Mouse (Mus musculus) kidney, embryonic 14.5 days (tissue): ENCODE measurements around the gene Rad51b. TPM values are rescaled to one million over a fixed set of nuclear protein-coding genes. Genes with fewer than 3 reads are reported as not detected.

Source experiments
- ATAC-seq: fragments of 200-750 bp; cut with Nextera tagmentation; 2 replicates; pipeline ENCODE4 v1.8.0; 2017; ENCODE audit warnings: moderate number of reproducible peaks, mild to moderate bottlenecking, moderate TSS enrichment, moderate library complexity; ENCODE audit not compliant: low FRiP score, low TSS enrichment
- H3K27ac ChIP-seq: fragments of 300-500 bp; sonication (generic); 2 replicates; pipeline ENCODE4 v1.5.1; 2014; ENCODE audit warnings: low read depth, mild to moderate bottlenecking, low read length, moderate library complexity, mixed read lengths
- H3K27me3 ChIP-seq: fragments of 300-500 bp; sonication (generic); 2 replicates; pipeline ENCODE4 v1.6.1; 2014; ENCODE audit warnings: mild to moderate bottlenecking, low read length; ENCODE audit not compliant: control insufficient read depth, insufficient read depth
- H3K36me3 ChIP-seq: fragments of 300-500 bp; sonication (generic); 2 replicates; pipeline ENCODE4 v1.6.1; 2014; ENCODE audit warnings: low read length, mixed read lengths; ENCODE audit not compliant: control insufficient read depth, insufficient read depth
- H3K4me1 ChIP-seq: fragments of 300-500 bp; sonication (generic); 2 replicates; pipeline ENCODE4 v1.6.1; 2014; ENCODE audit warnings: low read length, mixed read lengths; ENCODE audit not compliant: control insufficient read depth, insufficient read depth
- H3K4me2 ChIP-seq: fragments of 300-500 bp; sonication (generic); replicated peaks from 2 replicates; pipeline ENCODE4 v1.6.1; 2014; ENCODE audit warnings: low read depth, mild to moderate bottlenecking, low read length
- H3K4me3 ChIP-seq: fragments of 300-500 bp; sonication (generic); 2 replicates; pipeline ENCODE4 v1.5.1; 2014; ENCODE audit warnings: mild to moderate bottlenecking, low read length
- H3K9ac ChIP-seq: fragments of 300-500 bp; sonication (generic); 2 replicates; pipeline ENCODE4 v1.6.1; 2014; ENCODE audit warnings: low read depth, mild to moderate bottlenecking, low read length, moderate library complexity
- H3K9me3 ChIP-seq: fragments of 300-500 bp; sonication (generic); 2 replicates; pipeline ENCODE4 v1.6.1; 2016; ENCODE audit warnings: low read length; ENCODE audit not compliant: control insufficient read depth
- WGBS: fragments of 180-500 bp; shearing (Covaris S2); extraction: QIAGEN DNeasy Blood & Tissue Kit; methylation state at CpG from one replicate; pipeline ENCODE4 v1.1.7; 2014; 5-methylcytosine and 5-hydroxymethylcytosine counted together
- polyA plus RNA-seq: library from polyadenylated mRNA; unstranded; fragments of >200 nt; fragmentation: Nextera tagmentation; extraction: Ambion mirVana; gene quantifications from 2 replicates; pipeline ENCODE4 v1.2.1, GENCODE M21; 2014

Gene Rad51b
- polyA plus RNA-seq, 1 experiment from 2014 or later = 7.2 TPM

DNA sequence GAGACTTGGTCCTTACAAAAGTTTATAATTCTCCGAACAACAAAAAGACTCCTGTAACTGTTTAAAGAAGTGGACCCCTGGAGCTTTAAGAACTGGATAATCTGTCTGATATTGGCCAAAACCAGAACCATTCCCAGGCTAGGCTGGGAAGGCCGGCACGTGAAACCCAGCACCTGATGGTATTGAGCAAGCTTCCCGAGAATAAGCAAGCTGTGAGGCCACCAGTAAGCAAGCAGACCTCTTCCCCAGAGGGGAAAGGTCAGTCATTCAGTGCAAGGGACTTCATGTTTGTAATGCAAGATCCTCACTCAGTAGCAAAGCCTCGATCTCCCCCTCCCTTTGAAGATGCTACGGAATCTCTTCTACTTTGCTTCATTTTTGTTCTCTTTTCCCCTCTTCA, 4.2 kb upstream of the Rad51b start:
- H3K9ac ChIP-seq = no peak overlapping the region
- whole genome bisulfite sequencing = 82% methylated on average over 6 of the region's 6 CpGs
- no peak overlapping the region for H3K4me2 ChIP-seq
- H3K4me3 ChIP-seq = no peak overlapping the region
- no peak overlapping the region for H3K27ac ChIP-seq
- H3K4me1 ChIP-seq = 0 out of 2 replicates have a peak, but pooled peaks cover 3% of the 10 kb centered on the region
- H3K36me3 ChIP-seq = peaks cover 27% of the 10 kb centered on the region
- no peak for ATAC-seq
- H3K9me3 ChIP-seq = no peaks in the 10 kb centered on the region
- no peaks in the 10 kb centered on the region for H3K27me3 ChIP-seq

DNA sequence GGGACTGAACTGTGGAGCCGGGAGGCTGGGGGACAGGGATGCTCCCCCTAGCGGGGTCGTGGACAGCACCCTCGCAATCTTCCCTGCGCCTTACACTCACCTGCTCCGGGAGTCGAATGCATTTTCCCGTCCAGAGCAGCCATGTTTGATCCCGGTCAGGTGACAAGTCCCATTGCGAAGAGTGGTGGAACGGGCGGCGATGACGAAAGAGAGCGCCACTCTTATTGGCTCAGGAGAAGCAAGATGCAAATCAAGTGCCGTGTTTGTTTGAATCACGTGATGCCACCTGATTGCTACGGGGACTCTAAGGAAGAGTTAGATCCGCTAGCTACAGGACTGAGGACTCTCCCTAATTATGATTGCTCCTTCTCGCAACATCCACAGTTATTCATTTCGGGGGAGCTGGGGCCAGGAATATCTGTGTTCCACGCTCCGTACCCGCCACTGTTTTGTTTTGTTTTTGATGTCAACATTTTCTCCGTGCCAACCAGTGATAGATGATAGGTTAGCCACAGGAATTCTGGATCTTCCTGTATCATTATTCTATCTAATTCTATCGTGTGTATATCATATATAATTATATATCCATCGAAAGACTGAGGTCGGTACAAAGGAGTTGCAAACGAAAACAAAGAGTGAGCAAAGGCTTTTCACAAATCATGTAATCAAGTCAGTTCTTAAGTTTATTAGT, 811 bp upstream of the Rad51b start, which contains the start of gene Zfyve26:
Zfyve26 (minus strand) TSS at position 179 of the 691 bp plus-strand sequence.
- peaks cover 8% of the 10 kb centered on the region; the same call in 1 of the 2 replicates for H3K36me3 ChIP-seq
- H3K4me2 ChIP-seq = peak within 1 kb of the TSS; percentile 74
- H3K27me3 ChIP-seq = no peaks in the 10 kb centered on the region
- WGBS = under 1% methylated on average over 29 of the region's 29 CpGs
- H3K27ac ChIP-seq = peak within 1 kb of the TSS; percentile 51; the same call in 1 of the 2 replicates
- peak within 1 kb of the TSS; percentile 79 for H3K4me3 ChIP-seq
- H3K4me1 ChIP-seq = 0 out of 2 replicates have a peak, but pooled peaks cover 3% of the 10 kb centered on the region
- H3K9ac ChIP-seq = peak within 1 kb of the TSS; percentile 76
- peak; percentile 97 for ATAC-seq
- no peaks in the 10 kb centered on the region for H3K9me3 ChIP-seq

- no peak for ATAC-seq
- H3K36me3 ChIP-seq = no peaks in the 10 kb centered on the region
- no peak overlapping the region for H3K27ac ChIP-seq
- no peaks in the 10 kb centered on the region for H3K27me3 ChIP-seq
- H3K9me3 ChIP-seq = no peaks in the 10 kb centered on the region
- H3K4me2 ChIP-seq = peak overlapping the region; percentile 81
- WGBS = 15% methylated on average over 15 of the region's 15 CpGs
- H3K4me3 ChIP-seq = peak overlapping the region; percentile 79
- 0 out of 2 replicates have a peak, but pooled peaks cover 3% of the 10 kb centered on the region for H3K4me1 ChIP-seq
- H3K9ac ChIP-seq = peak overlapping the region; percentile 68; the same call in 1 of the 2 replicates
Measured at GRCm38 (mm10) chr12:79297884-79298636, 978 bp downstream of the Rad51b start.

- ATAC-seq = no peak
- no peak overlapping the region for H3K4me2 ChIP-seq
- no peak overlapping the region for H3K9ac ChIP-seq
- H3K4me1 ChIP-seq = no peaks in the 10 kb centered on the region
- H3K9me3 ChIP-seq = no peaks in the 10 kb centered on the region
- no peak overlapping the region for H3K4me3 ChIP-seq
- no peaks in the 10 kb centered on the region for H3K36me3 ChIP-seq
- H3K27me3 ChIP-seq = no peaks in the 10 kb centered on the region
- no peak overlapping the region for H3K27ac ChIP-seq
- 79% methylated on average over 9 of the region's 9 CpGs for WGBS
Measured at GRCm38 (mm10) chr12:79301802-79302201, 4.7 kb downstream of the Rad51b start.

GRCm38 (mm10) chr12:79305131-79305530, 8.0 kb downstream of the Rad51b start:
- no peak for ATAC-seq
- Histone ChIP-seq H3K27ac (peak overlapping the region; percentile 14; the same call in 1 of the 2 replicates), H3K27me3 (no peaks in the 10 kb centered on the region)

GRCm38 (mm10) chr12:79306013-79306412, 8.9 kb downstream of the Rad51b start:
- H3K4me3 ChIP-seq = no peak overlapping the region
- no peaks in the 10 kb centered on the region for H3K4me1 ChIP-seq
- no peak overlapping the region for H3K4me2 ChIP-seq
- WGBS = 25% methylated on average over 4 of the region's 4 CpGs
- no peaks in the 10 kb centered on the region for H3K9me3 ChIP-seq
- ATAC-seq = peak; percentile 88
- no peaks in the 10 kb centered on the region for H3K27me3 ChIP-seq
- H3K27ac ChIP-seq = peak overlapping the region; percentile 62; the same call in 1 of the 2 replicates
- H3K9ac ChIP-seq = no peak overlapping the region
- no peaks in the 10 kb centered on the region for H3K36me3 ChIP-seq

More at GRCm38 (mm10) chr12:79305131-79305530, 8.0 kb downstream of the Rad51b start:
- WGBS = 67% methylated on average over 1 of the region's 1 CpGs
- Histone ChIP-seq H3K4me1 (no peaks in the 10 kb centered on the region), H3K9me3 (no peaks in the 10 kb centered on the region), H3K4me2 (no peak overlapping the region), H3K36me3 (no peaks in the 10 kb centered on the region), H3K9ac (no peak overlapping the region), H3K4me3 (no peak overlapping the region)

- no peaks in the 10 kb centered on the region for H3K36me3 ChIP-seq
- no peak overlapping the region for H3K9ac ChIP-seq
- H3K4me3 ChIP-seq = no peak overlapping the region
- H3K27me3 ChIP-seq = no peaks in the 10 kb centered on the region
- no peaks in the 10 kb centered on the region for H3K4me1 ChIP-seq
- no peak overlapping the region for H3K4me2 ChIP-seq
- H3K27ac ChIP-seq = no peak overlapping the region
- 82% methylated on average over 4 of the region's 4 CpGs for WGBS
- no peaks in the 10 kb centered on the region for H3K9me3 ChIP-seq
- no peak for ATAC-seq
Measured at GRCm38 (mm10) chr12:79313721-79314120, 16.6 kb downstream of the Rad51b start.

DNA sequence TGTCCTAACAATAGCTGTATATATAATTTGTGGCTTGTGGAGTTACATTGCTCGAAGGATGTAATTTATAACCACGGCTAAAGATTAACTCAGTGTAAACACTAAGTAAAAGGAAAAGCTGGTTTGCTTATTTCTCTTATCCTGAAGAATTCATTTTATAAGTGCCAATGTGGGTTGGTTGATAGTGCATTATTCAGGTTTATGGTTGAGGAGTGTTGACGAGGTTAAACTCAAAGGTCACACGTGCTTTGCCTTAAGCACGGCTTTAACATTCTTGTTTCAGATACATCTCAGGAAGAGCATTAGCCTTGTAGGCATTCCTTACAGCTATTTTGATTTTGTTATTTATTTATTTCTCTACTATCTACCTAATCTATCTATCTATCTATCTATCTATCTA, 20.3 kb downstream of the Rad51b start:
- no peaks in the 10 kb centered on the region for H3K27me3 ChIP-seq
- H3K36me3 ChIP-seq = no peaks in the 10 kb centered on the region
- no peak overlapping the region for H3K27ac ChIP-seq
- no peak overlapping the region for H3K4me3 ChIP-seq
- ATAC-seq = peak; percentile 46; the same call in 1 of the 2 replicates
- 52% methylated on average over 5 of the region's 5 CpGs for WGBS
- H3K4me1 ChIP-seq = no peaks in the 10 kb centered on the region
- no peak overlapping the region for H3K9ac ChIP-seq
- H3K9me3 ChIP-seq = no peaks in the 10 kb centered on the region
- no peak overlapping the region for H3K4me2 ChIP-seq

- Histone ChIP-seq H3K36me3 (no peaks in the 10 kb centered on the region), H3K27me3 (no peaks in the 10 kb centered on the region), H3K4me3 (no peak overlapping the region), H3K27ac (no peak overlapping the region), H3K9ac (no peak overlapping the region), H3K4me2 (no peak overlapping the region), H3K9me3 (no peaks in the 10 kb centered on the region), H3K4me1 (no peaks in the 10 kb centered on the region)
- ATAC-seq = no peak
- 75% methylated on average over 4 of the region's 5 CpGs for WGBS
Measured at GRCm38 (mm10) chr12:79320895-79321294, 23.8 kb downstream of the Rad51b start.
